Mouse (Mus musculus) brain, adult 10 weeks (tissue): ENCODE results near the gene Cdh22. TPM values are rescaled to one million over a fixed set of nuclear protein-coding genes. Genes with fewer than 3 reads are reported as not detected.

Experiments used
- polyA plus RNA-seq: library from polyadenylated mRNA; stranded (reverse); fragments of 350-450 nt; fragmentation: Illumina TruSeq; extraction: RNeasy Lipid Tissue Mini Kit (QIAGEN cat#74804); gene quantifications from one replicate; pipeline ENCODE4 v1.2.3, GENCODE M21; 2015; ENCODE audit warnings: low read depth, low replicate concordance

The Cdh22 gene
- 19.6 TPM for polyA plus RNA-seq

DNA sequence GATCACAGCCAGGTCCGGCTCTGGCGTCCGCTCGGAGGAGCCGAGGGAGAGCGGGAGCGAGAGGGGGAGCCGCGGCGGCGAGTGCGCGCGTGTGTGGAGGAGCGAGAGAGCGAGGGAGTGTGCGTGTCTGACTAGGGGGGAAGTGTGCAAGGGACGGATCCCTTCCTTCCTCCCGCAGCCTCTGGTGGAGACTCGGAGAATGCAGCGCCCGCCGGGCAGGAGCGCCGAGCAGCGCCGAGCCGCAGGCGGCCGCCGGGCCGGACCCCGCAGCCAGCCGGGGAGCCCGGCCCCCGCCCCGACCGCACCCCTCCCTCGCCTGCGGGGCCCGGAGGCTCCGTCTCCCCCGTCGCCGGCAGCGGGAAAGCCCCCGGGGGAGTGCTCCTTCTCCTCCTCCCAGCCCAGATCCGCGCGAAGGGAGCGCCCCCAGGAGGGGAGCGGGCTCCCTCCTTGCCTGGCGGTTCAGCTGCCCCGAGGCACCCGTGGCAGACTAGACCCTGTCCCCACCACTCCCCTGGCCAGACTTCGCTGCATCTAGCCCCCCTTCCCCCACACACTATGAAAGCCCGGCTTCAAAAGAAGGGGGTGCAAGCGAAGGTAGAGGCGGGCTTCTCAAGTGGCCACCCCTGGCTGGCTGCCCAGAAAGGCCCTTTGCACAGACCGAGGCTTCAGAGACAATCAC, at the start of gene Cdh22:
Gene Cdh22 (minus strand): TSS at position 241 of the 679 bp plus-strand sequence.

DNA sequence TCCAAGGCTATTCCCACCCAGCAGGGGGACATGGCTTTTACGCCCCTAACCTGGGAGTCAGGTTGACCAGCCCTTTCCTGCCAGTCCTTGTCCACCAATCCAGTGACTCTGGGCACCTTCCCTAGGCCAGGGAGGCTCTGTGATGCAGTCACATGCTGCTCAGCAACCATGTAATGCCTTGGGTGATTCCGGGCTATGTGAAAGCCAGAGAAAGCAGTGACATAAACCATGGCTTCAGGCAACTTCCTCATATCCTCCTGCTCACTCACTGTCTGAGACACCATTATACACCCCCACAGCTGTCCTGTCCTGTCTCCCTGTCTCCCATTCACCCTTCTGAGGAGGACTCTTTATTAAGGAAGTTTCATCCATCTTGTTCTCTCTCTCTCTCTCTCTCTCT, 144.0 kb downstream of the Cdh22 start, which contains the start of gene 1700025C18Rik:
Gene 1700025C18Rik (minus strand): TSS at position 101 of the 400 bp plus-strand sequence.

Other genes starting within 250 kb of the Cdh22 start
- 40.9 TPM for gene Ncoa5, start 200.0 kb downstream of the Cdh22 start, polyA plus RNA-seq
- 2.1 TPM for gene Cd40, start 179.2 kb downstream of the Cdh22 start, polyA plus RNA-seq
- not detected for gene 1700025C18Rik, start 144.1 kb downstream of the Cdh22 start, polyA plus RNA-seq
- gene Slc35c2, start 53.0 kb upstream of the Cdh22 start, polyA plus RNA-seq: 51.4 TPM
- gene Elmo2, start 91.6 kb upstream of the Cdh22 start, polyA plus RNA-seq: 110 TPM
- not detected for gene Zfp663, start 133.9 kb upstream of the Cdh22 start, polyA plus RNA-seq
- gene Zfp334, start 153.4 kb upstream of the Cdh22 start, polyA plus RNA-seq: 6.1 TPM
- not detected for gene Ocstamp, start 165.6 kb upstream of the Cdh22 start, polyA plus RNA-seq
- 10.8 TPM for gene Slc13a3, start 238.4 kb upstream of the Cdh22 start, polyA plus RNA-seq